Mouse (Mus musculus) cerebellum, adult 2 months (tissue): ENCODE results near the gene Irf2bp1. TPM values are rescaled to one million over a fixed set of nuclear protein-coding genes. Genes with fewer than 3 reads are reported as not detected.
A peak's percentile ranks its signal among the peaks of the same experiment; 100 is the strongest.

Experiments used
- DNase-seq, 2 experiments: peaks; one replicate each; pipeline ENCODE4 v3.0.0; 2021
- H3K27ac ChIP-seq: fragments of 200-500 bp; 2 replicates; pipeline ENCODE4 v1.5.1; 2012; ENCODE audit warnings: low read length, control low read depth, inconsistent platforms; ENCODE audit not compliant: insufficient read depth
- H3K27me3 ChIP-seq: fragments of 200-500 bp; 2 replicates; pipeline ENCODE4 v1.6.1; 2012; ENCODE audit warnings: inconsistent platforms, mild to moderate bottlenecking, low read length, moderate library complexity; ENCODE audit not compliant: control insufficient read depth, insufficient read depth
- H3K4me1 ChIP-seq: fragments of 200-500 bp; 2 replicates; pipeline ENCODE4 v1.6.1; 2011; ENCODE audit warnings: low read length; ENCODE audit not compliant: control insufficient read depth, insufficient read depth
- H3K4me3 ChIP-seq: fragments of 200-500 bp; replicated peaks from 2 replicates; pipeline ENCODE3; 2011; ENCODE audit warnings: mild to moderate bottlenecking, low read depth, low read length, control low read depth; ENCODE audit not compliant: insufficient read depth
- CTCF ChIP-seq: fragments of 200-500 bp; IDR thresholded peaks from 2 replicates; pipeline ENCODE4 v1.5.1; 2011; ENCODE audit warnings: low read depth, mild to moderate bottlenecking, control low read depth, low read length, moderate library complexity, borderline replicate concordance; ENCODE audit not compliant: insufficient read depth
- POLR2A ChIP-seq: fragments of 200-500 bp; IDR thresholded peaks from 2 replicates; pipeline ENCODE4 v1.6.1; 2011; ENCODE audit warnings: low read length, control low read depth, borderline replicate concordance; ENCODE audit not compliant: insufficient read depth
- WGBS: fragments of 180-500 bp; shearing (Covaris S2); methylation state at CpG from one replicate; pipeline ENCODE4 v1.1.7; 2018; 5-methylcytosine and 5-hydroxymethylcytosine counted together
- polyA plus RNA-seq: library from polyadenylated mRNA; depleted of rRNA; stranded (reverse); fragments of >200 nt; gene quantifications from 2 replicates; pipeline ENCODE4 v1.2.3, GENCODE M21; 2012

The Irf2bp1 gene
- polyA plus RNA-seq, 1 experiment: 37.7 TPM

- no peaks in the 10 kb centered on the region for H3K27me3 ChIP-seq
Measured at GRCm38 (mm10) chr7:18965312-18965711, 38.5 kb upstream of the Irf2bp1 start.

GRCm38 (mm10) chr7:18967603-18968002, 36.2 kb upstream of the Irf2bp1 start:
- Histone ChIP-seq H3K4me1 (no peaks in the 10 kb centered on the region), H3K27me3 (no peaks in the 10 kb centered on the region), H3K4me3 (no peak overlapping the region), H3K27ac (no peak overlapping the region)
- TF ChIP-seq POLR2A (no peak), CTCF (no peak)
- no peak for DNase-seq
- WGBS: 12% methylated on average over 8 of the region's 8 CpGs

More at GRCm38 (mm10) chr7:18965312-18965711, 38.5 kb upstream of the Irf2bp1 start:
- 88% methylated on average over 5 of the region's 5 CpGs for WGBS
- no peak for TF ChIP-seq POLR2A
- TF ChIP-seq CTCF: no peak
- H3K4me1 ChIP-seq: peaks cover 3% of the 10 kb centered on the region
- no peak overlapping the region for H3K4me3 ChIP-seq
- no peak for DNase-seq
- no peak overlapping the region for H3K27ac ChIP-seq

- 86% methylated on average over 3 of the region's 3 CpGs for WGBS
- no peak for DNase-seq
- H3K4me1 ChIP-seq: no peaks in the 10 kb centered on the region
- H3K27me3 ChIP-seq: no peaks in the 10 kb centered on the region
- H3K27ac ChIP-seq: no peak overlapping the region
- peak; percentile 11; the same call in 1 of the 2 replicates for TF ChIP-seq CTCF
- TF ChIP-seq POLR2A: no peak
- H3K4me3 ChIP-seq: no peak overlapping the region
Measured at GRCm38 (mm10) chr7:18970956-18971355, 32.9 kb upstream of the Irf2bp1 start.

- no peak for DNase-seq
- WGBS: 58% methylated on average over 9 of the region's 9 CpGs
Measured at GRCm38 (mm10) chr7:18978381-18978780, 25.5 kb upstream of the Irf2bp1 start.

GRCm38 (mm10) chr7:18986503-18986902, 17.3 kb upstream of the Irf2bp1 start:
- no peak for DNase-seq
- no peaks in the 10 kb centered on the region for H3K4me1 ChIP-seq
- no peaks in the 10 kb centered on the region for H3K27me3 ChIP-seq
- H3K27ac ChIP-seq: no peak overlapping the region
- no peak for TF ChIP-seq POLR2A
- TF ChIP-seq CTCF: no peak
- WGBS: 75% methylated on average over 2 of the region's 2 CpGs
- H3K4me3 ChIP-seq: no peak overlapping the region

More at GRCm38 (mm10) chr7:18978381-18978780, 25.5 kb upstream of the Irf2bp1 start:
- Histone ChIP-seq H3K4me3 (no peak overlapping the region), H3K27ac (no peak overlapping the region), H3K4me1 (no peaks in the 10 kb centered on the region), H3K27me3 (no peaks in the 10 kb centered on the region; the same call in 1 of the 2 replicates)
- no peak for TF ChIP-seq POLR2A
- TF ChIP-seq CTCF: no peak

- Histone ChIP-seq H3K4me3 (no peak within 1 kb of the TSS), H3K27me3 (no peaks in the 10 kb centered on the region), H3K27ac (no peak within 1 kb of the TSS), H3K4me1 (no peaks in the 10 kb centered on the region)
- TF ChIP-seq POLR2A (no peak), CTCF (no peak)
- no peak for DNase-seq
- WGBS: 79% methylated on average over 2 of the region's 2 CpGs
Measured at GRCm38 (mm10) chr7:18987100-18987499, 16.7 kb upstream of the Irf2bp1 start, which contains the start of gene Nanos2. Gene Nanos2 (plus strand): TSS chr7:18987400.

- Histone ChIP-seq H3K4me1 (peaks cover 3% of the 10 kb centered on the region; the same call in 1 of the 2 replicates), H3K27ac (no peak overlapping the region), H3K27me3 (no peaks in the 10 kb centered on the region), H3K4me3 (no peak overlapping the region)
- no peak for TF ChIP-seq CTCF
- TF ChIP-seq POLR2A: no peak
- DNase-seq: no peak
- WGBS: 80% methylated on average over 13 of the region's 13 CpGs
Measured at GRCm38 (mm10) chr7:18987747-18988146, 16.1 kb upstream of the Irf2bp1 start.

GRCm38 (mm10) chr7:18988780-18989179, 15.1 kb upstream of the Irf2bp1 start:
- no peaks in the 10 kb centered on the region for H3K27me3 ChIP-seq
- DNase-seq: no peak
- 81% methylated on average over 6 of the region's 6 CpGs for WGBS
- no peak overlapping the region for H3K4me3 ChIP-seq
- H3K27ac ChIP-seq: no peak overlapping the region
- H3K4me1 ChIP-seq: peaks cover 10% of the 10 kb centered on the region; the same call in 1 of the 2 replicates
- TF ChIP-seq POLR2A (no peak), CTCF (no peak)
